Mouse (Mus musculus) cerebellum, adult 9-10 months (tissue): Measurements from ENCODE around the gene Cwc27.

Experiments
- DNase-seq: peaks from one replicate; pipeline ENCODE4 v3.0.0; 2022

The Cwc27 gene

DNA sequence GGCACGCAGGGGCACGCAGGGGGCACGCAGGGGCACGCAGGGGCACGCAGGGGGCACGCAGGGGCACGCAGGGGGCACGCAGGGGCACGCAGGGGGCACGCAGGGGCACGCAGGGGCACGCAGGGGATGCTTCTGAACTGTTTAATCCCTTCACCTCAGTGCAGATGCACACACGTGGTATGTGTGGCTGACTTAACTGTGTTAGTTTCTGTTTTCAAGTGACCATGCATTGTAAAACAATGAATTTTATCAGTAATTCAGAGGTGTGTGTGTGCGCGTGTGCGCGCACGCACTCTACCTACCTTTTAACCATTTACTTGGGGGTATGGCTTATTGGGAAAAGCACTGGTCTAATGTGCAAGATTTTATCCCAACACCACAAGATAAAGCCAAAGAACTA, 208.4 kb downstream of the Cwc27 start:
- DNase-seq = no peak

DNA sequence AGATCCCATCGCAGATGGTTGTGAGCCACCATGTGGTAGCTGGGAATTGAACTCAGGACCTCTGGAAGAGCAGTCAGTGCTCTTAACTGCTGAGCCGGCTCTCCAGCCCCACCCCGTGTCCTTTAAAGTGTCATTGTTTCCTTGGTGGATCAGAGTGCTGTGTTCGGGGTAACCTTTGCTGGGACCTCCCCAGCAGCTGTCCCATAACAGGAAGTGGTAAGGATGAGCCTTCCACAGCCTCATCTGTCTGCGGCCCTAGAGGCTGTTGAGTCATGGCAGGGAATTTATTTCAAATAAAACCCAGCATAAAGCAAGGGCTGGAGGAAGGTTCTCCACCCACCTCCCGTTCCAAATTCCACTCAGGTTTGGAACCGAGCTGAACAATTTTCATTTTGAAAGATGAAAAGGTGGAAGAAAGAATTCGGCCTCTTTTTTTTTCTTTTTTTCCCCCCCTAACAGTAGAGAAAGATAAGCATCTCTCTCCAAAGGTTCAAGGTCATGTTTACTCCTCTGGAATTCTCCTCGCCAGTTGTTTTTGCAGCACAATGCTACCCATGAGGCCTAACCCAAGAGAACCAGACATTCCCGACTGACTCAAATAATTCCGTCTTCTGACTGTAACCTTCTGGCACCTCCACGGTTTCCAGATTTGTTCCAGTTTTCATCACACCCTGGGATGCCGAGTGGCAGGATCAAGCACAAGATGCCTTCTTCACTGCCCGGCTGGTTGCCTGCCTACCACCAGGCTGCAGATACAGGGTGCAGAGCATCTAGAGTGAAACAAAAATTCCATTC, 210.0 kb downstream of the Cwc27 start:
- no peak for DNase-seq

DNA sequence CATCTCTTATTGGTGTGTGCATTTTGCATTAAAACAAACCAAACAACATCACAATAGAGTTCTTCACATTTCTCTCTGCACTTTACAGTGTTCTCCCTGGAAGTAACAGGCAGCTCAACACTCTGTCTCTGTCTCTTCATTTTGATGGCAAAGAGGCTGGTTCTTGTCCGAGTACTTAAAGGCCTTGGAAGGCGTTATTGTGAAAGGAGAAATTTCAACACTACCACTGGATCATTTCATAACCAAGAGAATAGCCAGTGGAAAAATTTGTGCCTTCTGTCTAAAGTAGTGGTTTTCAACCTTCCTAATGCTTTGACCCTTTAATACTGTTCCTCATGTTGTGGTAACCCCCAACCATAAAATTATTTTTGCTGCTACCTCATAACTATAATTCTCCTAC, 211.8 kb downstream of the Cwc27 start:
- no peak for DNase-seq

DNA sequence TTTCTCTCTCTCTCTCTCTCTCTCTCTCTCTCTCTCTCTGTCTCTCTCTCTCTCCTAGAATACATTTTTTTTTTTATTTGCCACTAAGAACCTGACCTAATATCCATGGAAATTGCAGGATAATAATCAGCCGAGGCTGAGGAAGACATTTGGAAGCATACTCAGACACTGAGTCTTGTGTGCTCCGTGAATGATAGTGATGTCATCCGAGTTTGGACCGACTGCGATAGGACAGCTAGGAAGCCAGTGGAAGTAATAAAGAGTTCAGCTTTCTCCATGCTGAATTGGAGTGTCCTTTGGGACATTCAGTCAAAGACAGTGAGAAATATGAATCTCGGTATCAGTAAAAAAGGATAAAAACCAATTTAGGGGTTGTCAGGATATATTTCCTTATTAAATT, 214.7 kb downstream of the Cwc27 start:
- no peak for DNase-seq

DNA sequence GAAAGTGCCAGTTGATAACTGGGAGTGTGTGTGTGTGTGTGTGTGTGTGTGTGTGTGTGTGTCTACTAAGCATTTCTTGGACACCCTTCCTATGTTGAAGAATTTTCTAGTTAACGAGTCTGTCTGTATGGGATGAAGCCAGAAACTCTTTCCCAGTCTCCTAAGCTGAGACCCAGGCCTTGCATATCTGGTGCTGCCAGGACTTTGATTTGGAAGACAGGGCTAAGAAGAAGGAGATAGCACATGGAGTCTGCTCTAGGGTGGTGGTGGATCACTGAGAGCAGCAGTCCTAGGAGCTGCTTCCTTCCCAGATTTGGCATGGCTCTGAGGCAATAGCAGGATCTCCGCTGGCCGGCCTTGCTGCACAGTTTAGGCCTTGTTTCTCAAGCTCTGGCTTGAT, 215.2 kb downstream of the Cwc27 start:
- DNase-seq = no peak

DNA sequence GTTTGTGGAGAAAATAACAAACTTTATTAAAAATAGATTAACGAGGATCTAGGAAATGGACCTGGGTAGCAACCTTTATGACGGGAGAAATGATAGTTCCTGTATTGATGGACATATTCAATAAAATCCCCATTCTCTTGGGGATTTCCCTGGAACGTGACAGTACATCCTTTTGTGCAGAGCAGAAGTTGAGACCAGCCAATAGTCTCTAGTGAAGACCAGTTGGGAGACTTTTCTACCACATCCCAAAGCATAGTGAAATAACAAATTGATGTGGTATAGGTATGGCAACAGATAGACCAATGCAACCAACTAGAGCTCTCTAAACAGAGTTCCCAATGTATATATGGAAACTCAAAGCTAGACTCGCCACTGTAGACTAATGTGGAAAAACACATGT, 220.7 kb downstream of the Cwc27 start:
- no peak for DNase-seq

DNA sequence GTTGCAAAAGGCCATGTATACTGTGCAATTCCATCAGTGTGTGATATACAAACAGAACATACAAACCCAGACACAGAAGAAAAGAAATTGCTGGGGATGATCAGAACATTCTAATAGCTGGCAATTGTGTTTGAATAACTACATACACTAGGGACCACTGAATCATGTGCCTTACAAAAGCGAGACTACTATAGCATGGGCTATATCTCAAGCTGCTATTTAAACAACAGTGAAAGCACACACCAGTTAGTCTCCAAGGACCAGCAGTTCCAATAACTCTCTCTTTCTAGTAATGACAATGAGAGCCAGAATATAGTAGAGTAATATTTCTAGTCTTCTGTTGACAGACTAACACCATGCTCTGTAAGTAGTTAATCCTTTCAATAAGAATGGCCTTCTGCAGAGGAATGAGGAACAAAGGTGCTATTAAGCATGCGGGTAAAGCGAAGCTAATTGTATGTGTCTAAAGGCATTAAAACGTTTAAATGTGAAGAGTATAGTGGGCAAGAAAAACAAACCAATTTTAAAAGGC, 222.1 kb downstream of the Cwc27 start:
- DNase-seq = no peak

DNA sequence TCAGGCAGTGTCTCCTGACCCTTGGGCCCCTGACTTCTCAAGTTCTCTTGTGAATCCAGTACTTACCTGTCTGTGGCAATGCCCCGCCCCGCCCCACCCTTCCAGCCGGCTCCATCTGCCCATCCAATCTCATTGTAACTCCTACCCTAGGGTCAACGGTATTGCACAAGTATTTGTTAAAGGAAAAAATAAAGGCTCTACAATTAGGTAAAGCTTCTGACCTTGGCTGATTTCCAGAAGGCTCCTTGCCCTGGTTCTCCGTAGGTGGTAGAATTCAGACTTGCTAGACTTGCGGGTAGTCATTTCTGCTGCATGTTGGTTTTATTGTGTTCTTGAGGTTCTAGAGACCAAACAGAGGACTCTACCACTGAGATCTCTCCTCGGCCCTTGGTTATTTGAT, 226.0 kb downstream of the Cwc27 start:
- DNase-seq = no peak

DNA sequence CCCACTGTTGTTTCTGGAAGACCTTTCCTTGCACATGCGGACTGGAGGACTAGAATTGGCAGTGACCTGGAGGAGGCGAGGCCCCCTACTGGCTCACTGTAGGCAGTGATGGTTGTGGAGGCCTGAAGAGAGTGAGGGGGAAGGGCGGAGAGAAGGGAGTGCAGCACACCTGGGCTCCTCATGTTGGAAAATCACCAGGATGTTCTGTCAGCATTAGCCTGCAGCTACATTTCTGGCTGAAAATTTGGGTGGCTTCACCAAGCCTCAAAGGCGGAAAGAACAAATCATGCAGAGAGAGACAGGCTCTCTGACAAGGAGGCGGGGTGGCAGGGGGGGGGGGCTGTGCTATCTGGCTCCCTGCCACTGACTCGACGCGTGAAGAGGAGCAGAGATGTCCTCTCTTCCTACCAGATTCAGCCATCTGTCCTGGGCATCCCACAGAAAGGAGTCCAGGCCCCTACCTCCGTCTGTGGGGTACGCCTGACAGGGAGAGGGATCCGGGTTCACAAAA, 226.8 kb downstream of the Cwc27 start:
- DNase-seq = peak; percentile 5

DNA sequence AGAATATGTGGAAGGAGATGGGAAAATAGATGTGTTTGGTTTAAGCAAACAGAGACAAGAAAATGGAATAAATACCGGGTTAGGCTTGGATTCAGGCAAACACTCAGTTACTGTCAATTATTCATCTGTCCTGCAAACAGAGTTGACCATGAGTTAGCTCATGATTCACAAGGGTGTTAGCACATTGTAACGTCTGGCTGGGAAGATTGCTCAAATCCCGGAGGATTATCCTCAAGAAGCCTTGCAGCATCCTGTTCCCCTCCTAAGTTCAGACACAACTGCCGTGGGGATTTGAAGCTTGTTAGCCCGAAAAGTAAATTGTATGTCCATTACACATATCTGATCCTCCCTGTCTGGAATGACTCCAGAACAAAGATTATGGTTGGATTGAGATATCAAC, 228.6 kb downstream of the Cwc27 start:
- DNase-seq = no peak
